Mouse (Mus musculus): ENCODE measurements around the gene Lin7c.

DNA sequence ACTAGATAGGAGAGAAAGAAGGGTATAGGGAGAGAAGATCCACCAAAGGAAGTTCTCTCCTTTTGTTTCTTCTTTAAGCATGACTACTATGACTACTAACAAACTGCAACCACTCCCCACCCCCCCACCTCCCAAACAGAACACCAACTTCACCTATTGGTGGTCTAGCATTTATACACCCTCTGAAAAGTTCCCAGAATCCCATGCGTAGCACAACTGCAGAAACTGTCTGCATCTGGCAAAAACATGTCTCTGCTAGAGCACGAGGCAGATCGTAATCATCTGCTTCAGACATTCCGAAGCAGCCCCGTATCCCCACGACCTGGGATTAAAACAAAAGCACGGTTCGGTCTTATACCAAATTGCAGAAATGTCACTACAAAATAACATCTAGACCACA is 21.6 kb downstream of the Lin7c start:
- no peak for TF ChIP-seq CTCF (IDR thresholded peaks at IDR 0.05; ENCODE audit: low read depth)
- TF ChIP-seq EP300 (optimal IDR thresholded peaks at IDR 0.05) = no peak
